Mouse (Mus musculus) kidney, adult 2 months (tissue): ENCODE data around the gene Ppara.

Experiments
- CTCF ChIP-seq: fragments of 200-500 bp; conservative IDR thresholded peaks from 2 replicates; pipeline ENCODE4 v1.5.1; 2011; ENCODE audit warnings: low read depth, mild to moderate bottlenecking, control low read depth, low read length, moderate library complexity, mixed read lengths; ENCODE audit not compliant: insufficient read depth, insufficient read length
- POLR2A ChIP-seq: fragments of 200-500 bp; IDR thresholded peaks from one replicate; pipeline ENCODE4 v1.6.1; 2011; ENCODE audit warnings: low read depth, low read length, control low read depth

- TF ChIP-seq POLR2A = no peak
- TF ChIP-seq CTCF = no peak
These were observed 25.9 kb upstream of the Ppara start for GRCm38 (mm10) chr15:85708843-85709242.
